29 mouse cellular contexts compared by ENCODE assay signal in genomic region chr3:52993296-52993695, GRCm38 (mm10). TPM values are rescaled to one million over a fixed set of nuclear protein-coding genes. Genes with fewer than 3 reads are reported as not detected.
"Had no signal": no experiment of that assay in that cellular context is flagged by ENCODE, and none has a peak within 500 bp of the region (broad histone marks: within the 10 kb centered on the region; RNA-seq: fewer than 3 reads in every experiment).

No protein-coding gene starts in this region.

- H3K4me2 ChIP-seq: embryonic facial prominence, embryonic 12.5 days; embryonic facial prominence, embryonic 13.5 days; embryonic facial prominence, embryonic 15.5 days; forebrain, embryonic 12.5 days; forebrain, embryonic 13.5 days; forebrain, embryonic 15.5 days had no signal

- H3K9me3 ChIP-seq: embryonic facial prominence, embryonic 12.5 days; embryonic facial prominence, embryonic 13.5 days; embryonic facial prominence, embryonic 15.5 days; forebrain, embryonic 10.5 days; forebrain, embryonic 12.5 days; forebrain, embryonic 13.5 days; forebrain, embryonic 15.5 days had no signal

- H3K27me3 ChIP-seq: embryonic facial prominence, embryonic 12.5 days; embryonic facial prominence, embryonic 13.5 days; embryonic facial prominence, embryonic 15.5 days; forebrain, embryonic 12.5 days; forebrain, embryonic 13.5 days; forebrain, embryonic 15.5 days had no signal

- H3K9ac ChIP-seq: embryonic facial prominence, embryonic 12.5 days; embryonic facial prominence, embryonic 13.5 days; embryonic facial prominence, embryonic 15.5 days; forebrain, embryonic 12.5 days; forebrain, embryonic 13.5 days; forebrain, embryonic 15.5 days; forebrain, postnatal 0 days had no signal

- H3K4me1 ChIP-seq: embryonic facial prominence, embryonic 12.5 days; embryonic facial prominence, embryonic 13.5 days; embryonic facial prominence, embryonic 15.5 days; forebrain, embryonic 10.5 days; forebrain, embryonic 12.5 days; forebrain, embryonic 13.5 days; forebrain, embryonic 15.5 days had no signal

- H3K4me3 ChIP-seq: embryonic facial prominence, embryonic 12.5 days; embryonic facial prominence, embryonic 13.5 days; embryonic facial prominence, embryonic 15.5 days; erythroblast, embryonic 14.5 days; forebrain, embryonic 10.5 days; forebrain, embryonic 12.5 days; forebrain, embryonic 13.5 days; forebrain, embryonic 15.5 days; gastrocnemius, adult 2 months; heart, adult 2 months had no signal

- ATAC-seq: forebrain, embryonic 13.5 days; forebrain, embryonic 14.5 days; forebrain, embryonic 15.5 days; forebrain, embryonic 16.5 days; forebrain, postnatal 0 days had no signal

- H3K27ac ChIP-seq: embryonic facial prominence, embryonic 12.5 days; embryonic facial prominence, embryonic 13.5 days; embryonic facial prominence, embryonic 15.5 days; forebrain, embryonic 10.5 days; forebrain, embryonic 12.5 days; forebrain, embryonic 13.5 days; forebrain, embryonic 15.5 days; gastrocnemius, adult 2 months; heart, adult 2 months had no signal

- DNase-seq: cerebellum, adult 18-20 months; cerebellum, adult 2 months; cerebellum, adult 8-10 months; cerebellum, adult 9-10 months; cerebellum, adult 9-11 months; cerebellum, postnatal 10 days; cerebellum, postnatal 14 days; cerebellum, postnatal 25 days; cerebellum, postnatal 36 days; embryo, embryonic 11 days; forebrain, postnatal 0 days; gastrocnemius, adult 2 months; gastrocnemius, postnatal 10 days; gastrocnemius, postnatal 14 days; gastrocnemius, postnatal 25 days; gastrocnemius, postnatal 36 days; heart, adult 18-20 months; heart, adult 2 months had no signal

RNA-seq across cellular contexts. Expression of gene Lhfp, which starts 48.0 kb away (rescaled TPM):
- total RNA-seq: granulocyte monocyte progenitor cell, adult 5-6 weeks had no signal
- polyA plus RNA-seq: erythroblast, embryonic 14.5 days had no signal
